Comparison of ENCODE assay signal across 15 mouse cellular contexts in genomic region chr14:78288903-78289302, GRCm38 (mm10). TPM values are rescaled to one million over a fixed set of nuclear protein-coding genes. Genes with fewer than 3 reads are reported as not detected.
A peak's percentile ranks its signal among the peaks of the same experiment; 100 is the strongest.
DNase-seq lines count a peak whose midpoint lies in the region; ATAC-seq lines count a peak whose summit lies in the region.
"Had no signal": no experiment of that assay in that cellular context is flagged by ENCODE, and none has a peak within 500 bp of the region (broad histone marks: within the 10 kb centered on the region; RNA-seq: fewer than 3 reads in every experiment).

No protein-coding gene starts in this region.

- no peak overlapping the region for H3K27ac ChIP-seq in neural tube, embryonic 12.5 days
- H3K27ac ChIP-seq in embryonic facial prominence, embryonic 14.5 days (replicated peaks; ENCODE audit: low read depth, low read length) = no peak overlapping the region
- no peak overlapping the region for H3K27ac ChIP-seq in hindbrain, embryonic 13.5 days
- no peak overlapping the region for H3K27ac ChIP-seq in neural tube, embryonic 13.5 days (replicated peaks)
- H3K27ac ChIP-seq: limb, embryonic 12.5 days had no signal

- peak; percentile 66; the same call in 1 of the 2 replicates for ATAC-seq in neural tube, embryonic 12.5 days (ENCODE audit: low FRiP score, low read depth)
- peak; percentile 83; the same call in 1 of the 2 replicates for ATAC-seq in embryonic facial prominence, embryonic 14.5 days (ENCODE audit: low read depth)
- peak; percentile 67; the same call in 1 of the 2 replicates for ATAC-seq in hindbrain, embryonic 13.5 days (ENCODE audit: low FRiP score)
- 0 out of 2 replicates have a peak, but pooled peaks have one; percentile 40 for ATAC-seq in neural tube, embryonic 13.5 days (ENCODE audit: low read depth)

- intact Hi-C loops in left cerebral cortex, postnatal 36 days (cut with DNase I) = loop anchor here (2.0 to 5.0 kb wide), 3 partner anchors 143 to 1147 kb away; no protein-coding TSS in a partner anchor

- WGBS in neural tube, embryonic 12.5 days = 8% methylated on average over 5 of the region's 5 CpGs
- 34% methylated on average over 5 of the region's 5 CpGs for WGBS in embryonic facial prominence, embryonic 14.5 days
- WGBS in hindbrain, embryonic 13.5 days = 4% methylated on average over 5 of the region's 5 CpGs
- WGBS in neural tube, embryonic 13.5 days = 4% methylated on average over 5 of the region's 5 CpGs

- no peak overlapping the region for H3K4me3 ChIP-seq in neural tube, embryonic 12.5 days
- no peak overlapping the region for H3K4me3 ChIP-seq in embryonic facial prominence, embryonic 14.5 days (ENCODE audit: low read depth, low read length)
- H3K4me3 ChIP-seq in hindbrain, embryonic 13.5 days = no peak overlapping the region
- H3K4me3 ChIP-seq in neural tube, embryonic 13.5 days = no peak overlapping the region
- H3K4me3 ChIP-seq: limb, embryonic 12.5 days; megakaryocyte, embryonic 14.5 days had no signal

- H3K9ac ChIP-seq in neural tube, embryonic 12.5 days = no peak overlapping the region
- H3K9ac ChIP-seq in embryonic facial prominence, embryonic 14.5 days (ENCODE audit: low read depth, low read length) = no peak overlapping the region
- H3K9ac ChIP-seq in hindbrain, embryonic 13.5 days = no peak overlapping the region; the same call in 1 of the 2 replicates
- no peak overlapping the region for H3K9ac ChIP-seq in neural tube, embryonic 13.5 days
- H3K9ac ChIP-seq: limb, embryonic 12.5 days; lung, embryonic 14.5 days had no signal

- no peaks in the 10 kb centered on the region; the same call in 1 of the 2 replicates for H3K27me3 ChIP-seq in neural tube, embryonic 12.5 days (replicated peaks)
- 0 out of 2 replicates have a peak, but pooled peaks cover 5% of the 10 kb centered on the region for H3K27me3 ChIP-seq in embryonic facial prominence, embryonic 14.5 days (replicated peaks; ENCODE audit: control insufficient read depth, insufficient read depth, low read length)
- H3K27me3 ChIP-seq in hindbrain, embryonic 13.5 days = peaks cover 8% of the 10 kb centered on the region
- 0 out of 2 replicates have a peak, but pooled peaks cover 5% of the 10 kb centered on the region for H3K27me3 ChIP-seq in neural tube, embryonic 13.5 days

- no peak for DNase-seq in neural tube, embryonic 10.5 days (ENCODE audit: extremely low spot score, low spot score)
- peak; percentile 42 for DNase-seq in embryonic facial prominence, embryonic 14.5 days (ENCODE audit: low spot score)
- no peak for DNase-seq in kidney, adult 18-20 months
- DNase-seq in left cerebral cortex, postnatal 36 days (ENCODE audit: low spot score in 2 of 2) = no peak
- DNase-seq in left cerebral cortex, adult 11 months (ENCODE audit: low spot score) = no peak
- DNase-seq: adrenal gland, postnatal 10 days; gastrocnemius, postnatal 36 days; kidney, adult 2 months; lung, embryonic 14.5 days; thymus, postnatal 25 days had no signal

- H3K4me2 ChIP-seq in neural tube, embryonic 12.5 days (replicated peaks) = no peak overlapping the region
- H3K4me2 ChIP-seq in embryonic facial prominence, embryonic 14.5 days (ENCODE audit: low read depth, low read length) = no peak overlapping the region
- H3K4me2 ChIP-seq in hindbrain, embryonic 13.5 days = no peak overlapping the region
- H3K4me2 ChIP-seq in neural tube, embryonic 13.5 days = no peak overlapping the region
- H3K4me2 ChIP-seq: limb, embryonic 12.5 days; lung, embryonic 14.5 days had no signal

- H3K4me1 ChIP-seq in neural tube, embryonic 12.5 days = peaks cover 26% of the 10 kb centered on the region
- H3K4me1 ChIP-seq in embryonic facial prominence, embryonic 14.5 days (ENCODE audit: control insufficient read depth, insufficient read depth, low read length) = no peaks in the 10 kb centered on the region
- H3K4me1 ChIP-seq in hindbrain, embryonic 13.5 days (replicated peaks) = peaks cover 29% of the 10 kb centered on the region
- H3K4me1 ChIP-seq in neural tube, embryonic 13.5 days (replicated peaks) = peaks cover 31% of the 10 kb centered on the region
- H3K4me1 ChIP-seq: limb, embryonic 12.5 days; megakaryocyte, embryonic 14.5 days had no signal

- no peaks in the 10 kb centered on the region for H3K36me3 ChIP-seq in neural tube, embryonic 12.5 days
- H3K36me3 ChIP-seq in embryonic facial prominence, embryonic 14.5 days (ENCODE audit: control insufficient read depth, insufficient read depth, low read length) = no peaks in the 10 kb centered on the region
- H3K36me3 ChIP-seq in hindbrain, embryonic 13.5 days = no peaks in the 10 kb centered on the region
- H3K36me3 ChIP-seq in neural tube, embryonic 13.5 days = no peaks in the 10 kb centered on the region
- H3K36me3 ChIP-seq: limb, embryonic 12.5 days had no signal

- peaks cover 4% of the 10 kb centered on the region for H3K9me3 ChIP-seq in neural tube, embryonic 12.5 days
- no peaks in the 10 kb centered on the region; the same call in 1 of the 2 replicates for H3K9me3 ChIP-seq in embryonic facial prominence, embryonic 14.5 days (ENCODE audit: control insufficient read depth, low read length)
- no peaks in the 10 kb centered on the region for H3K9me3 ChIP-seq in hindbrain, embryonic 13.5 days
- no peaks in the 10 kb centered on the region for H3K9me3 ChIP-seq in neural tube, embryonic 13.5 days

RNA-seq across cellular contexts. Expression of gene Tnfsf11, which starts 18.9 kb away (rescaled TPM):
- polyA plus RNA-seq in neural tube, embryonic 12.5 days (2016; fragmentation: Nextera tagmentation; extraction: Ambion mirVana) = not detected in 2 replicates
- polyA plus RNA-seq in embryonic facial prominence, embryonic 14.5 days (2014; fragmentation: Nextera tagmentation; extraction: Ambion mirVana) = 2.3 and 3.1 TPM in 2 replicates
- not detected in 2 replicates for polyA plus RNA-seq in hindbrain, embryonic 13.5 days (2015; fragmentation: Nextera tagmentation; extraction: Ambion mirVana)
- polyA plus RNA-seq in neural tube, embryonic 13.5 days (2015; fragmentation: Nextera tagmentation; extraction: Ambion mirVana) = not detected in 2 replicates
- total RNA-seq in left cerebral cortex, postnatal 36 days (2021) = not detected
- total RNA-seq: gastrocnemius, postnatal 36 days had no signal
- polyA plus RNA-seq: limb, embryonic 12.5 days had no signal
